ENCODE assay signal across 8 mouse cellular contexts in genomic region chr13:98390771-98391634, GRCm38 (mm10). TPM values are rescaled to one million over a fixed set of nuclear protein-coding genes. Genes with fewer than 3 reads are reported as not detected.
DNase-seq lines count a peak whose midpoint lies in the region; ATAC-seq and TF ChIP-seq lines count a peak whose summit lies in the region.

No protein-coding gene starts in this region.

- no peaks in the 10 kb centered on the region for H3K4me1 ChIP-seq in ES-Bruce4 (ENCODE audit: control insufficient read depth, insufficient read depth, low read length)
- peaks cover 7% of the 10 kb centered on the region; the same call in 1 of the 2 replicates for H3K4me1 ChIP-seq in forebrain, embryonic 13.5 days
- H3K4me1 ChIP-seq in hindbrain, postnatal 0 days (ENCODE audit: insufficient read depth, low read length), result peaks cover 5% of the 10 kb centered on the region; the same call in 1 of the 2 replicates
- H3K4me1 ChIP-seq in liver, postnatal 0 days (ENCODE audit: insufficient read depth), result peaks cover 5% of the 10 kb centered on the region; the same call in 1 of the 2 replicates
- peaks cover 3% of the 10 kb centered on the region; the same call in 1 of the 2 replicates for H3K4me1 ChIP-seq in testis, adult 2 months (ENCODE audit: control insufficient read depth, insufficient read depth, low read length)

- H3K4me3 ChIP-seq in ES-Bruce4 (ENCODE audit: low read depth, low read length), result peak overlapping the region; percentile 59
- peak overlapping the region; percentile 40 for H3K4me3 ChIP-seq in forebrain, embryonic 13.5 days
- H3K4me3 ChIP-seq in hindbrain, postnatal 0 days (ENCODE audit: low read length), result peak overlapping the region; percentile 45
- H3K4me3 ChIP-seq in liver, postnatal 0 days (ENCODE audit: low read depth, low read length), result peak overlapping the region; percentile 33
- peak overlapping the region; percentile 4; the same call in 1 of the 2 replicates for H3K4me3 ChIP-seq in testis, adult 2 months (ENCODE audit: control insufficient read depth, low read depth, low read length)

- no peak for TF ChIP-seq POLR2A in ES-Bruce4 (IDR thresholded peaks at IDR 0.05; ENCODE audit: insufficient read depth, low read length)
- TF ChIP-seq POLR2A in testis, adult 2 months (IDR thresholded peaks at IDR 0.05; ENCODE audit: control insufficient read depth, low read depth, low read length), result no peak

- H3K36me3 ChIP-seq in ES-Bruce4 (ENCODE audit: control insufficient read depth, insufficient read depth, low read length, poor library complexity, severe bottlenecking), result no peaks in the 10 kb centered on the region
- H3K36me3 ChIP-seq in forebrain, embryonic 13.5 days (ENCODE audit: poor library complexity, severe bottlenecking), result no peaks in the 10 kb centered on the region
- H3K36me3 ChIP-seq in hindbrain, postnatal 0 days (ENCODE audit: insufficient read depth, low read length), result no peaks in the 10 kb centered on the region
- no peaks in the 10 kb centered on the region for H3K36me3 ChIP-seq in liver, postnatal 0 days (replicated peaks; ENCODE audit: insufficient read depth, low read length)
- H3K36me3 ChIP-seq in testis, adult 2 months (ENCODE audit: control insufficient read depth, insufficient read depth, low read length), result no peaks in the 10 kb centered on the region

- no peak overlapping the region for H3K27ac ChIP-seq in ES-Bruce4 (ENCODE audit: insufficient read depth, low read length)
- no peak overlapping the region for H3K27ac ChIP-seq in forebrain, embryonic 13.5 days
- no peak overlapping the region for H3K27ac ChIP-seq in hindbrain, postnatal 0 days
- no peak overlapping the region for H3K27ac ChIP-seq in liver, postnatal 0 days (ENCODE audit: low read depth)
- no peak overlapping the region for H3K27ac ChIP-seq in testis, adult 2 months (ENCODE audit: control insufficient read depth, insufficient read depth, low read depth, low read length)

- peak overlapping the region; percentile 69 for H3K4me2 ChIP-seq in forebrain, embryonic 13.5 days
- peak overlapping the region; percentile 84 for H3K4me2 ChIP-seq in hindbrain, postnatal 0 days (ENCODE audit: low read depth, low read length)
- H3K4me2 ChIP-seq in liver, postnatal 0 days (ENCODE audit: low read depth, low read length), result peak overlapping the region; percentile 64

- H3K27me3 ChIP-seq in ES-Bruce4 (ENCODE audit: control insufficient read depth, insufficient read depth, low read length, poor library complexity, severe bottlenecking), result peaks cover 19% of the 10 kb centered on the region
- peaks cover 81% of the 10 kb centered on the region for H3K27me3 ChIP-seq in forebrain, embryonic 13.5 days
- H3K27me3 ChIP-seq in hindbrain, postnatal 0 days (ENCODE audit: insufficient read depth, low read length), result peaks cover 48% of the 10 kb centered on the region
- H3K27me3 ChIP-seq in liver, postnatal 0 days (ENCODE audit: insufficient read depth, low read length), result peaks cover 51% of the 10 kb centered on the region
- H3K27me3 ChIP-seq in testis, adult 2 months (ENCODE audit: control insufficient read depth, insufficient read depth, low read length), result peaks cover 7% of the 10 kb centered on the region; the same call in 1 of the 2 replicates

- TF ChIP-seq CTCF in ES-Bruce4 (IDR thresholded peaks at IDR 0.05; ENCODE audit: low read depth, low read length), result no peak
- TF ChIP-seq CTCF in hindbrain, postnatal 0 days (IDR thresholded peaks at IDR 0.05; ENCODE audit: low read depth), result no peak
- TF ChIP-seq CTCF in liver, postnatal 0 days (IDR thresholded peaks at IDR 0.05; ENCODE audit: low read depth), result no peak
- no peak for TF ChIP-seq CTCF in testis, adult 2 months (IDR thresholded peaks at IDR 0.05; ENCODE audit: control insufficient read depth, insufficient read depth, insufficient replicate concordance, low read depth, low read length)

- 0 out of 2 replicates have a peak, but pooled peaks have one; percentile 21 for ATAC-seq in forebrain, embryonic 13.5 days
- peak; percentile 62; the same call in 1 of the 2 replicates for ATAC-seq in hindbrain, postnatal 0 days
- ATAC-seq in liver, postnatal 0 days, result no peak
- no peak for ATAC-seq in CD4-positive, CD25-positive, alpha-beta regulatory T cell, adult 4 months

- H3K9ac ChIP-seq in ES-Bruce4 (ENCODE audit: low read depth, poor library complexity, severe bottlenecking), result peak overlapping the region; percentile 70
- 0 out of 2 replicates have a peak overlapping the region, but pooled peaks have one; percentile 12 for H3K9ac ChIP-seq in forebrain, embryonic 13.5 days
- H3K9ac ChIP-seq in hindbrain, postnatal 0 days (replicated peaks; ENCODE audit: low read length), result no peak overlapping the region
- H3K9ac ChIP-seq in liver, postnatal 0 days (replicated peaks), result no peak overlapping the region

- no peak for TF ChIP-seq EP300 in ES-Bruce4 (IDR thresholded peaks at IDR 0.05; ENCODE audit: insufficient read depth, low read depth, low read length)
- TF ChIP-seq EP300 in liver, postnatal 0 days (IDR thresholded peaks at IDR 0.05; ENCODE audit: low read depth), result no peak

- peak; percentile 19 to 39 for DNase-seq in cerebellum, postnatal 14 days
- no peak for DNase-seq in cerebellum, adult 9-11 months
- peak; percentile 51 for DNase-seq in hindbrain, postnatal 0 days (ENCODE audit: low spot score)
- DNase-seq in liver, postnatal 0 days, result peak; percentile 18

- WGBS in forebrain, embryonic 13.5 days, result under 1% methylated on average over 68 of the region's 68 CpGs
- WGBS in hindbrain, postnatal 0 days, result under 1% methylated on average over 68 of the region's 68 CpGs
- WGBS in liver, postnatal 0 days (ENCODE audit: insufficient replicate concordance), result 1% methylated on average over 63 of the region's 68 CpGs

- peaks cover 5% of the 10 kb centered on the region for H3K9me3 ChIP-seq in ES-Bruce4 (replicated peaks; ENCODE audit: control insufficient read depth, insufficient read depth, low read length, poor library complexity, severe bottlenecking)
- no peaks in the 10 kb centered on the region for H3K9me3 ChIP-seq in forebrain, embryonic 13.5 days (replicated peaks)
- peaks cover 7% of the 10 kb centered on the region; the same call in 1 of the 2 replicates for H3K9me3 ChIP-seq in hindbrain, postnatal 0 days (ENCODE audit: low read length)
- H3K9me3 ChIP-seq in liver, postnatal 0 days (ENCODE audit: low read length), result peaks cover 6% of the 10 kb centered on the region

RNA-seq across cellular contexts. Expression of gene Foxd1, which starts 37.0 kb away (rescaled TPM):
- polyA plus RNA-seq in ES-Bruce4 (2011; ENCODE audit: insufficient read depth, insufficient read length, low read depth, missing spikeins), result not detected in 2 replicates
- 0.68 and 0.80 TPM in 2 replicates for polyA plus RNA-seq in forebrain, embryonic 13.5 days (2015; fragmentation: Nextera tagmentation; extraction: Ambion mirVana)
- 1.6 and 2.1 TPM in 2 replicates for total RNA-seq in hindbrain, postnatal 0 days (2014; rRNA removed)
- 0.74 and 0.88 TPM in 2 replicates for polyA plus RNA-seq in hindbrain, postnatal 0 days (2015; fragmentation: Nextera tagmentation; extraction: Ambion mirVana)
- polyA plus RNA-seq in liver, postnatal 0 days (2015; fragmentation: Nextera tagmentation; extraction: Ambion mirVana), result not detected in 2 replicates
- not detected in 2 replicates for polyA plus RNA-seq in testis, adult 2 months (2012; rRNA removed)
- polyA plus RNA-seq in CD4-positive, CD25-positive, alpha-beta regulatory T cell, adult 4 months (2017; shearing (Covaris generic)), result not detected

Comparison
In these comparisons a context has a peak if more than half of its experiments do, and no peak if none do; other contexts are left out.
1. H3K4me3 ChIP-seq: peak in every context shown above with its lines; median percentile 59 in ES-Bruce4; 45 in hindbrain, postnatal 0 days; 40 in forebrain, embryonic 13.5 days; 33 in liver, postnatal 0 days; 4 in testis, adult 2 months.
2. H3K9ac ChIP-seq: peak in ES-Bruce4 (single experiment) and forebrain, embryonic 13.5 days (single experiment); none in hindbrain, postnatal 0 days (single experiment) and liver, postnatal 0 days (single experiment).
3. ATAC-seq: peak in forebrain, embryonic 13.5 days (single experiment) and hindbrain, postnatal 0 days (single experiment); none in liver, postnatal 0 days (single experiment) and CD4-positive, CD25-positive, alpha-beta regulatory T cell, adult 4 months (single experiment).
4. Peak in every context shown above with its lines, with median percentiles within 50 percentile points of each other: H3K4me2 ChIP-seq.